Mouse (Mus musculus) hindbrain, embryonic 11.5 days (tissue): ENCODE measurements around the gene Fabp1. TPM values are rescaled to one million over a fixed set of nuclear protein-coding genes. Genes with fewer than 3 reads are reported as not detected.

Source experiments
- ATAC-seq: fragments of 200-750 bp; cut with Nextera tagmentation; 2 replicates; pipeline ENCODE4 v1.8.0; 2017; ENCODE audit warnings: mild to moderate bottlenecking, moderate TSS enrichment, moderate library complexity; ENCODE audit not compliant: low FRiP score
- DNase-seq: peaks from one replicate; pipeline ENCODE4 v3.0.0-alpha.2; 2015; ENCODE audit warnings: low spot score
- H3K27ac ChIP-seq: fragments of 300-500 bp; sonication (generic); 2 replicates; pipeline ENCODE4 v1.5.1; 2014; ENCODE audit warnings: mild to moderate bottlenecking, low read depth, low read length
- H3K27me3 ChIP-seq: fragments of 300-500 bp; sonication (generic); 2 replicates; pipeline ENCODE4 v1.6.1; 2014; ENCODE audit warnings: mild to moderate bottlenecking, low read length, moderate library complexity, mixed read lengths; ENCODE audit not compliant: control insufficient read depth, insufficient read depth
- H3K36me3 ChIP-seq: fragments of 300-500 bp; sonication (generic); 2 replicates; pipeline ENCODE4 v1.6.1; 2014; ENCODE audit warnings: mild to moderate bottlenecking, low read length, moderate library complexity, mixed read lengths; ENCODE audit not compliant: control insufficient read depth, insufficient read depth
- H3K4me1 ChIP-seq: fragments of 300-500 bp; sonication (generic); replicated peaks from 2 replicates; pipeline ENCODE4 v1.6.1; 2014; ENCODE audit warnings: low read length, mixed read lengths; ENCODE audit not compliant: control insufficient read depth, insufficient read depth
- H3K4me2 ChIP-seq: fragments of 300-500 bp; sonication (generic); replicated peaks from 2 replicates; pipeline ENCODE4 v1.6.1; 2014; ENCODE audit warnings: mild to moderate bottlenecking, low read depth, low read length
- H3K4me3 ChIP-seq: fragments of 300-500 bp; sonication (generic); 2 replicates; pipeline ENCODE4 v1.5.1; 2014; ENCODE audit warnings: low read depth, low read length
- H3K9ac ChIP-seq: fragments of 300-500 bp; sonication (generic); 2 replicates; pipeline ENCODE4 v1.6.1; 2014; ENCODE audit warnings: low read depth, low read length
- H3K9me3 ChIP-seq: fragments of 300-500 bp; sonication (generic); 2 replicates; pipeline ENCODE4 v1.6.1; 2016; ENCODE audit warnings: low read length; ENCODE audit not compliant: control insufficient read depth
- WGBS: fragments of 180-500 bp; shearing (Covaris S2); extraction: QIAGEN DNeasy Blood & Tissue Kit; methylation state at CpG from one replicate; pipeline ENCODE4 v1.1.7; 2014; 5-methylcytosine and 5-hydroxymethylcytosine counted together
- polyA plus RNA-seq: library from polyadenylated mRNA; unstranded; fragments of >200 nt; fragmentation: Nextera tagmentation; extraction: Ambion mirVana; gene quantifications from 2 replicates; pipeline ENCODE4 v1.2.1, GENCODE M21; 2014

Gene Fabp1
- polyA plus RNA-seq, 1 experiment from 2014 or later = not detected

- Histone ChIP-seq H3K4me1 (no peaks in the 10 kb centered on the region), H3K9me3 (no peaks in the 10 kb centered on the region), H3K4me3 (no peak overlapping the region), H3K27me3 (no peaks in the 10 kb centered on the region), H3K27ac (no peak overlapping the region), H3K9ac (no peak overlapping the region), H3K36me3 (no peaks in the 10 kb centered on the region), H3K4me2 (no peak overlapping the region)
- WGBS = 69% methylated on average over 5 of the region's 5 CpGs
- DNase-seq = no peak
- ATAC-seq = no peak
These were observed 2.3 kb downstream of the Fabp1 start for GRCm38 (mm10) chr6:71201925-71202324.

DNA sequence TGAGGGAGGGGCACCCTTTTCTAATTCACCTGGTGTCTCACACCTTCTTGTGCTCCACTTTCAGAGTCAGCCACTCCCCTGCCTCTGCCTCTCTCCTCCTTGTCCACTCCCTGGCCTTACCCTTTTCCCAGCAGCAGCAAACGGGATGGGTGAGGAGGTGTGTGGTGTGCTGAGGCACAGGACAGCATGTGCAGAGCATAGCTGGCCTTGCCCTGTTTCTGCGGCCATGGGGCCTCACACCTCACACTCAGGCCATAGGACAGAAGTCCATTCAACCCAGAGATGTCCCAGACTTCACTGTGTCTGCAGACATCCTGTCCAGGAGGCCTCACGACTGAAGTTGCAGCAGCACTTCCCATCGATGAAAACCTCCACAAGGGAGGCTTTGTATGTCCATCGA, 4.0 kb downstream of the Fabp1 start:
- Histone ChIP-seq H3K9ac (no peak overlapping the region), H3K4me2 (no peak overlapping the region), H3K27ac (no peak overlapping the region), H3K4me1 (no peaks in the 10 kb centered on the region), H3K4me3 (no peak overlapping the region), H3K36me3 (no peaks in the 10 kb centered on the region), H3K9me3 (no peaks in the 10 kb centered on the region), H3K27me3 (no peaks in the 10 kb centered on the region)
- DNase-seq = no peak
- no peak for ATAC-seq
- WGBS = 87% methylated on average over 5 of the region's 5 CpGs

GRCm38 (mm10) chr6:71204166-71204565, 4.5 kb downstream of the Fabp1 start:
- WGBS = 91% methylated on average over 8 of the region's 8 CpGs
- Histone ChIP-seq H3K4me2 (no peak overlapping the region), H3K27me3 (no peaks in the 10 kb centered on the region), H3K4me3 (no peak overlapping the region), H3K36me3 (no peaks in the 10 kb centered on the region), H3K4me1 (no peaks in the 10 kb centered on the region), H3K9ac (no peak overlapping the region), H3K27ac (no peak overlapping the region), H3K9me3 (no peaks in the 10 kb centered on the region)
- no peak for ATAC-seq
- DNase-seq = no peak

- H3K36me3 ChIP-seq = no peaks in the 10 kb centered on the region
- no peaks in the 10 kb centered on the region for H3K27me3 ChIP-seq
- no peaks in the 10 kb centered on the region for H3K4me1 ChIP-seq
- ATAC-seq (no peak), DNase-seq (no peak)
- no peak overlapping the region for H3K4me2 ChIP-seq
- H3K9ac ChIP-seq = no peak overlapping the region
- WGBS = 82% methylated on average over 2 of the region's 2 CpGs
- H3K27ac ChIP-seq = no peak overlapping the region
- no peak overlapping the region for H3K4me3 ChIP-seq
- no peaks in the 10 kb centered on the region for H3K9me3 ChIP-seq
These were observed 9.1 kb downstream of the Fabp1 start for GRCm38 (mm10) chr6:71208691-71209090.

- no peaks in the 10 kb centered on the region for H3K9me3 ChIP-seq
- WGBS = 74% methylated on average over 7 of the region's 7 CpGs
- no peak for DNase-seq
- ATAC-seq = no peak
- no peaks in the 10 kb centered on the region for H3K4me1 ChIP-seq
- H3K36me3 ChIP-seq = no peaks in the 10 kb centered on the region
- no peak overlapping the region for H3K9ac ChIP-seq
- H3K4me2 ChIP-seq = no peak overlapping the region
- H3K27ac ChIP-seq = no peak overlapping the region
- no peak overlapping the region for H3K4me3 ChIP-seq
- H3K27me3 ChIP-seq = no peaks in the 10 kb centered on the region
These were observed 12.3 kb downstream of the Fabp1 start for GRCm38 (mm10) chr6:71211917-71212316.

- no peaks in the 10 kb centered on the region for H3K36me3 ChIP-seq
- H3K4me3 ChIP-seq = no peak overlapping the region
- DNase-seq (no peak), ATAC-seq (no peak)
- H3K9me3 ChIP-seq = no peaks in the 10 kb centered on the region
- WGBS = 92% methylated on average over 3 of the region's 3 CpGs
- H3K27me3 ChIP-seq = no peaks in the 10 kb centered on the region
- H3K4me2 ChIP-seq = no peak overlapping the region
- no peaks in the 10 kb centered on the region for H3K4me1 ChIP-seq
- no peak overlapping the region for H3K27ac ChIP-seq
- no peak overlapping the region for H3K9ac ChIP-seq
These were observed 12.8 kb downstream of the Fabp1 start for GRCm38 (mm10) chr6:71212471-71212870.

DNA sequence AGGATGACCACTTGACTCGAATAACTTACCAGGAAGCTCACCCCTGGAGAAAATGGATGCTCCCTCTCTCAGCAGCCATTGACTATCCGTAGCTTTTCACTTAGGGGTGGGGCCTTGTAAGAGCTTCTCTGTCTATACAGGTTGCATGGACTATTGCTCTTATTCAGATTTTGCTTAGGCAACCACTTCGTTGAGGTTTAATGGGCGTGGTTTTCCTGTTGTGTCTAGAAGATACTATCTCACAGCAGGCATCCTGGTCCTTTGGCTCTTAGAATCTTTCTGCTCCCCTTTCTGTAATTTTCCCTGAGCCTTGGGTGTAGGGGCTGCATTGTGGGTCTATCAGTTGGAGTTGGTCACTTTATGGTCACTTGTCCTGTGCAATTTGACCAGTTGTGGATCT, 21.9 kb downstream of the Fabp1 start:
- H3K9ac ChIP-seq = no peak overlapping the region
- DNase-seq (no peak), ATAC-seq (no peak)
- H3K36me3 ChIP-seq = no peaks in the 10 kb centered on the region
- no peaks in the 10 kb centered on the region for H3K9me3 ChIP-seq
- WGBS = 88% methylated on average over 4 of the region's 4 CpGs
- H3K27ac ChIP-seq = no peak overlapping the region
- H3K4me2 ChIP-seq = no peak overlapping the region
- no peaks in the 10 kb centered on the region for H3K4me1 ChIP-seq
- H3K4me3 ChIP-seq = no peak overlapping the region
- no peaks in the 10 kb centered on the region for H3K27me3 ChIP-seq

DNA sequence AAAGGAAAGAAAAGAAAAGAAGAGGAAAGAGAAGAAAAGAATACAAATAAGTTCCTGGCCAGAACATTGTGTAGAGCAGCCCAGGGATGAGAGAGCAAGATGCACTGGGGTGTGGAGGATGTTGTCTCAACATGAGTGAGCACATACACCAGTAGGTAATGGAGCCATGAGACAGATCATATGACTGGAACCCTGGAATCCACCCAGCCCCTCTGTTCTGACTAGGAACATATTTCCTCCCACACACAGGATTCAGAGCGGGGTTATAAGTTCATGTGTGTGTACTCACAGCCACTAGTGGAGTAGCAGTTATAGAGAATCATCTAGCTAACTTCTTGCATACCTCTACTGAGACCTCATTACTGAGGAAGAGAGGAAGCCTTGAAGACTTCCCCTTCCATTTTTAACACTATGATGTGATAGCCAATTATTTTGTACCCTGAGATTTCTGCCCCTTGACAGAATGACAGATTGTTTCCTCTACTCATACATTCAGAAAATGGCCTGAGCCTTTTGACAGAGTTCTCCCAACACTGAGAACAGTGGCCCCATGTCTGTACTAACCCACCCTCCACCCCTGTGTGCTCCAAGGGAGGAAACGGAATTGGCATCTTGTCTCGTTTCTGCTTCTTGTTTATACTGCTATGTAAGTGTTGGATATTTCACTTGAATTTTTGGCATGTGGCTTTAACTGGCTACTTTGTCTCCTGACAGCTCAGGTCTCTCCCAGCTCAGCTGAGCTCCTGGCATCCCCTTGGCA, 24.7 kb downstream of the Fabp1 start:
- no peak for ATAC-seq
- 83% methylated on average over 3 of the region's 3 CpGs for WGBS

GRCm38 (mm10) chr6:71226544-71226943, 26.9 kb downstream of the Fabp1 start:
- DNase-seq = peak; percentile 12
- WGBS = 39% methylated on average over 6 of the region's 6 CpGs

More for the DNA sequence above, 24.7 kb downstream of the Fabp1 start:
- Histone ChIP-seq H3K9ac (no peak overlapping the region), H3K27ac (no peak overlapping the region), H3K36me3 (no peaks in the 10 kb centered on the region), H3K27me3 (no peaks in the 10 kb centered on the region), H3K9me3 (no peaks in the 10 kb centered on the region), H3K4me2 (no peak overlapping the region), H3K4me3 (no peak overlapping the region), H3K4me1 (0 out of 2 replicates have a peak, but pooled peaks cover 4% of the 10 kb centered on the region)
- DNase-seq = no peak

More at GRCm38 (mm10) chr6:71226544-71226943, 26.9 kb downstream of the Fabp1 start:
- ATAC-seq = no peak
- H3K4me1 ChIP-seq = 0 out of 2 replicates have a peak, but pooled peaks cover 4% of the 10 kb centered on the region
- H3K27ac ChIP-seq = no peak overlapping the region
- no peak overlapping the region for H3K9ac ChIP-seq
- no peaks in the 10 kb centered on the region for H3K36me3 ChIP-seq
- no peaks in the 10 kb centered on the region for H3K9me3 ChIP-seq
- H3K4me2 ChIP-seq = no peak overlapping the region
- no peaks in the 10 kb centered on the region for H3K27me3 ChIP-seq
- no peak overlapping the region for H3K4me3 ChIP-seq
